In genomic region chr6:108630701-108631100, GRCm38 (mm10) we compare ENCODE assay signal across 15 mouse cellular contexts. TPM values are rescaled to one million over a fixed set of nuclear protein-coding genes. Genes with fewer than 3 reads are reported as not detected.
DNase-seq lines count a peak whose midpoint lies in the region; ATAC-seq lines count a peak whose summit lies in the region.
"Had no signal": no experiment of that assay in that cellular context is flagged by ENCODE, and none has a peak within 500 bp of the region (broad histone marks: within the 10 kb centered on the region; RNA-seq: fewer than 3 reads in every experiment).

No protein-coding gene starts in this region.

- no peak overlapping the region for H3K27ac ChIP-seq in hindbrain, embryonic 14.5 days
- no peak overlapping the region for H3K27ac ChIP-seq in forebrain, embryonic 14.5 days (ENCODE audit: low read depth, low read length)
- H3K27ac ChIP-seq: embryonic facial prominence, embryonic 10.5 days; heart, adult 2 months; limb, embryonic 12.5 days had no signal

- no peaks in the 10 kb centered on the region for H3K36me3 ChIP-seq in hindbrain, embryonic 14.5 days (replicated peaks; ENCODE audit: control insufficient read depth, insufficient read depth)
- H3K36me3 ChIP-seq in forebrain, embryonic 14.5 days (ENCODE audit: control insufficient read depth, insufficient read depth, low read length), result no peaks in the 10 kb centered on the region
- H3K36me3 ChIP-seq: embryonic facial prominence, embryonic 10.5 days; limb, embryonic 12.5 days had no signal

- no peaks in the 10 kb centered on the region for H3K27me3 ChIP-seq in hindbrain, embryonic 14.5 days (ENCODE audit: control insufficient read depth, insufficient read depth, low read length)
- no peaks in the 10 kb centered on the region for H3K27me3 ChIP-seq in forebrain, embryonic 14.5 days (replicated peaks; ENCODE audit: control insufficient read depth, insufficient read depth, low read length)
- H3K27me3 ChIP-seq: limb, embryonic 12.5 days had no signal

- H3K9me3 ChIP-seq in hindbrain, embryonic 14.5 days (ENCODE audit: control insufficient read depth, low read length), result no peaks in the 10 kb centered on the region
- no peaks in the 10 kb centered on the region for H3K9me3 ChIP-seq in forebrain, embryonic 14.5 days (replicated peaks; ENCODE audit: control insufficient read depth, low read length)
- H3K9me3 ChIP-seq: embryonic facial prominence, embryonic 10.5 days; limb, embryonic 12.5 days had no signal

- H3K4me3 ChIP-seq in hindbrain, embryonic 14.5 days (replicated peaks; ENCODE audit: low read length), result no peak overlapping the region
- H3K4me3 ChIP-seq in forebrain, embryonic 14.5 days (ENCODE audit: low read depth, low read length), result no peak overlapping the region
- H3K4me3 ChIP-seq: embryonic facial prominence, embryonic 10.5 days; heart, adult 2 months; limb, embryonic 12.5 days had no signal

- no peak overlapping the region for H3K4me2 ChIP-seq in hindbrain, embryonic 14.5 days (replicated peaks)
- no peak overlapping the region for H3K4me2 ChIP-seq in forebrain, embryonic 14.5 days (ENCODE audit: low read length)
- H3K4me2 ChIP-seq: limb, embryonic 12.5 days had no signal

- no peaks in the 10 kb centered on the region for H3K4me1 ChIP-seq in hindbrain, embryonic 14.5 days (replicated peaks; ENCODE audit: control insufficient read depth, insufficient read depth, low read length)
- no peaks in the 10 kb centered on the region for H3K4me1 ChIP-seq in forebrain, embryonic 14.5 days (ENCODE audit: control insufficient read depth, insufficient read depth, low read length)
- H3K4me1 ChIP-seq: embryonic facial prominence, embryonic 10.5 days; limb, embryonic 12.5 days had no signal

- ATAC-seq in megakaryocyte, adult 5-6 weeks (ENCODE audit: poor library complexity, severe bottlenecking), result peak; percentile 99
- ATAC-seq in hindbrain, embryonic 14.5 days (ENCODE audit: low FRiP score), result no peak
- no peak; the same call in 1 of the 2 replicates for ATAC-seq in megakaryocyte-erythroid progenitor cell, adult 5-6 weeks (replicated peaks; ENCODE audit: low FRiP score, low TSS enrichment, poor library complexity, severe bottlenecking)
- no peak for ATAC-seq in forebrain, embryonic 14.5 days

- peak; percentile 66 for DNase-seq in CD4-positive helper T cell, adult 2 months (ENCODE audit: low read depth, low spot score)
- DNase-seq in MEL-GATA-1-ER (ENCODE audit: extremely low read depth, low read depth), result peak; percentile 69
- peak; percentile 88 to 91 for DNase-seq in spleen, postnatal 36 days (ENCODE audit: low spot score in 2 of 2)
- DNase-seq in hindbrain, embryonic 14.5 days (ENCODE audit: low spot score), result no peak
- no peak for DNase-seq in forebrain, embryonic 14.5 days (ENCODE audit: low spot score)
- DNase-seq in ovary, postnatal 10 days (ENCODE audit: low spot score), result no peak
- DNase-seq: adrenal gland, postnatal 14 days; cerebellum, adult 11 months; heart, postnatal 36 days; right cerebral cortex, postnatal 4 days had no signal

- no peak overlapping the region for H3K9ac ChIP-seq in hindbrain, embryonic 14.5 days
- H3K9ac ChIP-seq in forebrain, embryonic 14.5 days (ENCODE audit: low read length), result no peak overlapping the region
- H3K9ac ChIP-seq: limb, embryonic 12.5 days had no signal

RNA-seq across cellular contexts. Expression of gene Bhlhe40, which starts 29.7 kb away (rescaled TPM):
- total RNA-seq in megakaryocyte, adult 5-6 weeks (2015), result 5.7 and 11.9 TPM in 2 replicates
- 11.6 and 14.3 TPM in 2 replicates for total RNA-seq in megakaryocyte, adult 5-6 weeks (2017)
- polyA plus RNA-seq in hindbrain, embryonic 14.5 days (2014; fragmentation: Nextera tagmentation; extraction: Ambion mirVana), result 4.8 and 5.8 TPM in 2 replicates
- total RNA-seq in megakaryocyte-erythroid progenitor cell, adult 5-6 weeks (2014; fragmentation: Nextera tagmentation), result 1.4 TPM in 1 of 2 replicates, not detected in the other
- total RNA-seq in megakaryocyte-erythroid progenitor cell, adult 5-6 weeks (2017), result 3.1 and 15.2 TPM in 2 replicates
- polyA plus RNA-seq in forebrain, embryonic 14.5 days (2014; fragmentation: Nextera tagmentation; extraction: Ambion mirVana), result 5.0 and 6.7 TPM in 2 replicates

Comparison
In these comparisons a context has a peak if more than half of its experiments do, and no peak if none do; other contexts are left out.
1. DNase-seq: peak in CD4-positive helper T cell, adult 2 months (single experiment), MEL-GATA-1-ER (single experiment) and spleen, postnatal 36 days (2 of 2); none in hindbrain, embryonic 14.5 days (single experiment), forebrain, embryonic 14.5 days (single experiment) and ovary, postnatal 10 days (single experiment).